Mouse (Mus musculus): Measurements from ENCODE around the gene Olfr703. TPM values are rescaled to one million over a fixed set of nuclear protein-coding genes. Genes with fewer than 3 reads are reported as not detected.

Gene Olfr703
- total RNA-seq (2015; ENCODE audit: low replicate concordance) (not detected in 2 replicates), total RNA-seq (2017; ENCODE audit: low replicate concordance) (not detected in 2 replicates)

DNA sequence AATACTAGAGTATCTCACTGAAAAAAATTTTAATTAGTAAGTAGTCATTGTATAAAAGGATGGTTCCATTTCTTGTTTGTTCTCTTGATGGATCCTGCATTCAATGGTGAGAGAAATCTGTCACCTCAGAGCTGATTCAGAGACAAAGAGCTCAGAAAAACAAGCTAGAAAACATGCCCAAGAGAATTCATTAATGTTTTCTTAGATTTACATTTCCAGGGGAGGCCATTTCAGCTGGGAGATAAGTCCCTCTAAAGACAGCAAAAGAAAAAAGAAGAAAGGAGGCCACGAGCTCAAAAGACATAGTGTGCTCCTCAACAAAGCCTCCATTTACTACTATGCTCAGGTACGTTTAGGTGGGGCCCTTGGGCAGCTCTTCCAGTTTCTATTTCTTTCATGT, at the start of gene Olfr703:
Olfr703 (plus strand) TSS at position 301 of the 400 bp plus-strand sequence.
- ATAC-seq (replicated peaks; ENCODE audit: low FRiP score, poor library complexity, severe bottlenecking): no peak

GRCm38 (mm10) chr7:106808734-106809133, 34.4 kb upstream of the Olfr703 start, which contains the start of gene Olfr700:
Gene Olfr700, minus strand, starts transcription at chr7:106808834.
- ATAC-seq (replicated peaks; ENCODE audit: low FRiP score, poor library complexity, severe bottlenecking): no peak

- no peak for ATAC-seq (replicated peaks; ENCODE audit: low FRiP score, poor library complexity, severe bottlenecking)
These were observed 29.3 kb upstream of the Olfr703 start, which contains the start of gene Olfr701 for GRCm38 (mm10) chr7:106813829-106814228. Gene Olfr701, plus strand, starts transcription at chr7:106814129.

DNA sequence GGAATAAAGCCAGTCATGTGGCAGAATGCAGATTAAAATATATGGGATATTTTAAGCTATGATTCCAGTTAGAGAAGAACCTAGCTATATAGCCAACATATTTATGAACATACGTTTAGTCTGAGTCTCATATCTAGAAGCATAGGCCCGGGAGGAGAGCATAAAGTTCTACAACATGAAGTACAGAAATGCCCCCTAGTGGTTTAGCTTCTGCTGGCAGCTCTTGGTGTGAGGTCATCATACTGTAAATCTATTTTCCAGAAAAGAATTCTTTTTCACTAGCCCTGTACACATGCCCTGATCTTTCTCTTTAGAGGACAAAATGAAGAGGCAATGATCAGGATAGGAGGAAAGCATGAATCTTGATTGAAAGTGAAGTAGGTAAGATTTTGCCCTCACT, 27.4 kb upstream of the Olfr703 start:
- no peak for ATAC-seq (replicated peaks; ENCODE audit: low FRiP score, poor library complexity, severe bottlenecking)

DNA sequence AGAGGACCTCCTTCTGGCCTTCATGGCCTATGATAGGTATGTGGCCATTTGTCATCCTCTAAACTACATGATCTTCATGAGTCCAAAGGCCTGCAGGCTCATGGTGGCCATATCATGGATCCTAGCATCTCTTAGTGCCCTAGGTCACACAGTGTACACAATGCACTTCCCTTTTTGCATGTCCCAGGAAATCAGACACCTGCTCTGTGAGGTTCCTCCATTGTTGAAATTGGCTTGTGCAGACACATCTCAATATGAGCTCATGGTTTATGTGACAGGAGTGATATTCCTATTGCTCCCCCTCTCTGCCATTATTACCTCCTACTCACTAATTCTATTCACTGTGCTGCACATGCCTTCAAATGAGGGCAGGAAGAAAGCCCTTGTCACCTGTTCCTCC, 24.7 kb upstream of the Olfr703 start:
- no peak for ATAC-seq (replicated peaks; ENCODE audit: low FRiP score, poor library complexity, severe bottlenecking)

DNA sequence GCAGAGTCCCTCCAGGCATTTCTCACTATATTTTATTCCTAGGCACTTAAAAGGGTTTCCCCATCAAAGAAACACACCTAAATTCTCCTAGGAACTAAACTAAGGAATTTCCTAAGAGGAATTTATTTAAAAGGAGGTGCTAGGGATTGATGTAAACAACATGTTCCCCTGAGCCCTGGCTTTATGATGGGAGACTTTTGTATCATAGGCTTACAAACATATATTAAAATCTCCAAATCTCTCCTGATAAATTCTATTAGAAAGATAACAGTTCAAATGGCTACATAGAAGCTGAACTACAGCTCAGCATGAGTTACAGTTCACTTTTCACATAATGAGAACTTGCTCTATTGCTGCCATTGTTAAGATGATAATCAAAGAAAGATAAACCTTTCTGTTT, 9.4 kb upstream of the Olfr703 start, which contains the start of gene Olfr702:
Olfr702 (minus strand) TSS at position 101 of the 400 bp plus-strand sequence.
- ATAC-seq (replicated peaks; ENCODE audit: low FRiP score, poor library complexity, severe bottlenecking): no peak

DNA sequence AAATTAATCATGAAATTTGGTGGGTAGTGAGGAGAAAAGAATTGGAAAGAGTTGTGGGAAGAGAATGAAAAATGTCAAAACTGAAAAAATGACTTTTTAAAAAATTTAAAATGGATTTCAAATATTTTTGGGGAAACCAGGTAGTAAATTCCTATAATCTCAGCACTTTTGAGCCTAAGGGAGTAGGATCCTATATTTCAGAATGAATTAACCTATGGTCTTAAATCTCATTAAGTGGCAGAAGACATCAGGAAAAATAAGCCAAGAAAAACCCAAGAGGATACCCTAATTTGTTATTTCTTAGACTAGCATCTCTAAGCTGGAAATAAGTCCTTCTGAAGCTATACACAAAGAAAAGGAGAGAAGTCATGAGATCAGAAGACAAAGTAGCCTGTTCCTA, 19.7 kb downstream of the Olfr703 start, which contains the start of gene Olfr704:
Olfr704 (plus strand) TSS at position 301 of the 400 bp plus-strand sequence.
- no peak for ATAC-seq (replicated peaks; ENCODE audit: low FRiP score, poor library complexity, severe bottlenecking)

GRCm38 (mm10) chr7:106876791-106877190, 33.6 kb downstream of the Olfr703 start, which contains the start of gene Olfr705:
Gene Olfr705, minus strand, starts transcription at chr7:106876891.
- no peak for ATAC-seq (replicated peaks; ENCODE audit: low FRiP score, poor library complexity, severe bottlenecking)

DNA sequence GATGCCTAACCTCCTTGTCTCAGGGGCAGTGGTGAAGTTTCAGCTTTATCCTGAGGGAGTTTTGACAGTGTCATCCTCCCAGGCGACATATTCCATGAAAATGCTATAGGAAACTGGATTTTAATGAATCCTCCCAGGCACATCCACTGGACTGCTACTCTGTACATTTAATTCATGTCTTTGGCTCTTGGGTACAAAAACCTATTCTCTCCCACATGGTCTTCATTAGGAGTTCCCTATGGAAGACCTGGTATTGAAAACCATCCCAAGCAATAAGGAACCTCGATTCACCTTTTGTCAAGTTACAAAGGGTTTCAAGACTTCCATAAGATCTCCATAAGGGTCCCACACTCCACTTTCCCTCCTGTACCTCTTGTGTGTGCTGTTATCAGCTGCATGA, 44.9 kb downstream of the Olfr703 start, which contains the start of gene Olfr706:
Olfr706 (minus strand) TSS at position 101 of the 400 bp plus-strand sequence.
- ATAC-seq (replicated peaks; ENCODE audit: low FRiP score, poor library complexity, severe bottlenecking): no peak

Other genes starting within 250 kb of the Olfr703 start
- gene Olfr693, start 162.8 kb upstream of the Olfr703 start, total RNA-seq (2015; ENCODE audit: low replicate concordance): not detected in 2 replicates
- 0.14 TPM in 1 of 2 replicates, not detected in the other for gene Olfr693, start 162.8 kb upstream of the Olfr703 start, total RNA-seq (2017; ENCODE audit: low replicate concordance)
- not detected in 2 replicates for gene Olfr694, start 151.5 kb upstream of the Olfr703 start, total RNA-seq (2015; ENCODE audit: low replicate concordance)
- gene Olfr694, start 151.5 kb upstream of the Olfr703 start, total RNA-seq (2017; ENCODE audit: low replicate concordance): not detected in 2 replicates
- gene Olfr695, start 127.0 kb upstream of the Olfr703 start, total RNA-seq (2015; ENCODE audit: low replicate concordance): not detected in 2 replicates
- not detected in 2 replicates for gene Olfr695, start 127.0 kb upstream of the Olfr703 start, total RNA-seq (2017; ENCODE audit: low replicate concordance)
- gene Olfr697, start 100.9 kb upstream of the Olfr703 start, total RNA-seq (2015; ENCODE audit: low replicate concordance): not detected in 2 replicates
- gene Olfr697, start 100.9 kb upstream of the Olfr703 start, total RNA-seq (2017; ENCODE audit: low replicate concordance): not detected in 2 replicates
- gene Olfr698, start 88.0 kb upstream of the Olfr703 start, total RNA-seq (2015; ENCODE audit: low replicate concordance): not detected in 2 replicates
- not detected in 2 replicates for gene Olfr698, start 88.0 kb upstream of the Olfr703 start, total RNA-seq (2017; ENCODE audit: low replicate concordance)
- not detected in 2 replicates for gene Olfr699, start 50.2 kb upstream of the Olfr703 start, total RNA-seq (2015; ENCODE audit: low replicate concordance)
- not detected in 2 replicates for gene Olfr699, start 50.2 kb upstream of the Olfr703 start, total RNA-seq (2017; ENCODE audit: low replicate concordance)
- not detected in 2 replicates for gene Olfr700, start 34.5 kb upstream of the Olfr703 start, total RNA-seq (2015; ENCODE audit: low replicate concordance)
- gene Olfr700, start 34.5 kb upstream of the Olfr703 start, total RNA-seq (2017; ENCODE audit: low replicate concordance): not detected in 2 replicates
- not detected in 2 replicates for gene Olfr701, start 29.2 kb upstream of the Olfr703 start, total RNA-seq (2015; ENCODE audit: low replicate concordance)
- 0.28 TPM in 1 of 2 replicates, not detected in the other for gene Olfr701, start 29.2 kb upstream of the Olfr703 start, total RNA-seq (2017; ENCODE audit: low replicate concordance)
- not detected in 2 replicates for gene Olfr702, start 9.5 kb upstream of the Olfr703 start, total RNA-seq (2015; ENCODE audit: low replicate concordance)
- not detected in 2 replicates for gene Olfr702, start 9.5 kb upstream of the Olfr703 start, total RNA-seq (2017; ENCODE audit: low replicate concordance)
- gene Olfr704, start 19.8 kb downstream of the Olfr703 start, total RNA-seq (2015; ENCODE audit: low replicate concordance): not detected in 2 replicates
- gene Olfr704, start 19.8 kb downstream of the Olfr703 start, total RNA-seq (2017; ENCODE audit: low replicate concordance): not detected in 2 replicates
- not detected in 2 replicates for gene Olfr705, start 33.5 kb downstream of the Olfr703 start, total RNA-seq (2015; ENCODE audit: low replicate concordance)
- not detected in 2 replicates for gene Olfr705, start 33.5 kb downstream of the Olfr703 start, total RNA-seq (2017; ENCODE audit: low replicate concordance)
- not detected in 2 replicates for gene Olfr706, start 44.8 kb downstream of the Olfr703 start, total RNA-seq (2015; ENCODE audit: low replicate concordance)
- 0.14 TPM in 1 of 2 replicates, not detected in the other for gene Olfr706, start 44.8 kb downstream of the Olfr703 start, total RNA-seq (2017; ENCODE audit: low replicate concordance)
- not detected in 2 replicates for gene Olfr707, start 57.9 kb downstream of the Olfr703 start, total RNA-seq (2015; ENCODE audit: low replicate concordance)
- not detected in 2 replicates for gene Olfr707, start 57.9 kb downstream of the Olfr703 start, total RNA-seq (2017; ENCODE audit: low replicate concordance)
- not detected in 2 replicates for gene Olfr1532-ps1, start 64.6 kb downstream of the Olfr703 start, total RNA-seq (2015; ENCODE audit: low replicate concordance)
- not detected in 2 replicates for gene Olfr1532-ps1, start 64.6 kb downstream of the Olfr703 start, total RNA-seq (2017; ENCODE audit: low replicate concordance)
- gene Olfr709-ps1, start 88.9 kb downstream of the Olfr703 start, total RNA-seq (2015; ENCODE audit: low replicate concordance): not detected in 2 replicates
- not detected in 2 replicates for gene Olfr709-ps1, start 88.9 kb downstream of the Olfr703 start, total RNA-seq (2017; ENCODE audit: low replicate concordance)
- not detected in 2 replicates for gene Olfr710, start 105.0 kb downstream of the Olfr703 start, total RNA-seq (2015; ENCODE audit: low replicate concordance)
- gene Olfr710, start 105.0 kb downstream of the Olfr703 start, total RNA-seq (2017; ENCODE audit: low replicate concordance): not detected in 2 replicates
- not detected in 2 replicates for gene Olfr6, start 120.6 kb downstream of the Olfr703 start, total RNA-seq (2015; ENCODE audit: low replicate concordance)
- not detected in 2 replicates for gene Olfr6, start 120.6 kb downstream of the Olfr703 start, total RNA-seq (2017; ENCODE audit: low replicate concordance)
- not detected in 2 replicates for gene Olfr711, start 132.1 kb downstream of the Olfr703 start, total RNA-seq (2015; ENCODE audit: low replicate concordance)
- gene Olfr711, start 132.1 kb downstream of the Olfr703 start, total RNA-seq (2017; ENCODE audit: low replicate concordance): not detected in 2 replicates
- gene Olfr2, start 162.7 kb downstream of the Olfr703 start, total RNA-seq (2015; ENCODE audit: low replicate concordance): not detected in 2 replicates
- not detected in 2 replicates for gene Olfr2, start 162.7 kb downstream of the Olfr703 start, total RNA-seq (2017; ENCODE audit: low replicate concordance)
- gene Olfr713, start 187.8 kb downstream of the Olfr703 start, total RNA-seq (2015; ENCODE audit: low replicate concordance): not detected in 2 replicates
- not detected in 2 replicates for gene Olfr713, start 187.8 kb downstream of the Olfr703 start, total RNA-seq (2017; ENCODE audit: low replicate concordance)
- gene Olfr714, start 227.6 kb downstream of the Olfr703 start, total RNA-seq (2015; ENCODE audit: low replicate concordance): not detected in 2 replicates
- not detected in 2 replicates for gene Olfr714, start 227.6 kb downstream of the Olfr703 start, total RNA-seq (2017; ENCODE audit: low replicate concordance)
- gene Olfr17, start 249.9 kb downstream of the Olfr703 start, total RNA-seq (2015; ENCODE audit: low replicate concordance): not detected in 2 replicates
- gene Olfr17, start 249.9 kb downstream of the Olfr703 start, total RNA-seq (2017; ENCODE audit: low replicate concordance): 0.56 TPM in 1 of 2 replicates, not detected in the other

Data from erythroblast, adult 5-6 weeks (primary cell).